Mouse (Mus musculus) heart, adult 2 months (tissue): ENCODE measurements around the gene Gas8.
"Not testable (repeated sequence)": the region's sequence is repeated elsewhere in the genome, so short reads cannot be mapped to it uniquely, and the experiment has no call there.

ENCODE experiments used
- EP300 ChIP-seq: fragments of 200-500 bp; IDR thresholded peaks from 2 replicates; pipeline ENCODE4 v1.6.1; 2011; ENCODE audit warnings: low read depth, low read length, control low read depth; ENCODE audit not compliant: insufficient read depth
- POLR2A ChIP-seq: fragments of 200-500 bp; IDR thresholded peaks from 2 replicates; pipeline ENCODE4 v1.6.1; 2011; ENCODE audit warnings: mild to moderate bottlenecking, low read depth, low read length, control low read depth; ENCODE audit not compliant: insufficient read depth

- not testable (repeated sequence) for TF ChIP-seq EP300, POLR2A
Measured at GRCm38 (mm10) chr8:123472991-123473390, 45.6 kb upstream of the Gas8 start.
